Mouse (Mus musculus) embryonic facial prominence, embryonic 12.5 days (tissue): ENCODE data around the gene Rccd1. TPM values are rescaled to one million over a fixed set of nuclear protein-coding genes. Genes with fewer than 3 reads are reported as not detected.

Source experiments
- ATAC-seq: fragments of 200-750 bp; cut with Nextera tagmentation; 2 replicates; pipeline ENCODE4 v1.8.0; 2017; ENCODE audit not compliant: insufficient number of reproducible peaks, insufficient read depth, low FRiP score, low TSS enrichment
- H3K27ac ChIP-seq: fragments of 300-500 bp; sonication (generic); 2 replicates; pipeline ENCODE4 v1.5.1; 2016; ENCODE audit warnings: mild to moderate bottlenecking
- H3K27me3 ChIP-seq: fragments of 300-500 bp; sonication (generic); 2 replicates; pipeline ENCODE4 v1.6.1; 2016; ENCODE audit warnings: mild to moderate bottlenecking, moderate library complexity
- H3K36me3 ChIP-seq: fragments of 300-500 bp; sonication (generic); 2 replicates; pipeline ENCODE4 v1.6.1; 2016; ENCODE audit warnings: mild to moderate bottlenecking
- H3K4me1 ChIP-seq: fragments of 300-500 bp; sonication (generic); 2 replicates; pipeline ENCODE4 v1.6.1; 2016
- H3K4me2 ChIP-seq: fragments of 300-500 bp; sonication (generic); replicated peaks from 2 replicates; pipeline ENCODE4 v1.6.1; 2016; ENCODE audit warnings: mild to moderate bottlenecking, moderate library complexity
- H3K4me3 ChIP-seq: fragments of 300-500 bp; sonication (generic); 2 replicates; pipeline ENCODE4 v1.5.1; 2016; ENCODE audit warnings: mild to moderate bottlenecking
- H3K9ac ChIP-seq: fragments of 300-500 bp; sonication (generic); 2 replicates; pipeline ENCODE4 v1.6.1; 2016; ENCODE audit warnings: mild to moderate bottlenecking, moderate library complexity
- H3K9me3 ChIP-seq: fragments of 300-500 bp; sonication (generic); 2 replicates; pipeline ENCODE4 v1.6.1; 2016; ENCODE audit warnings: mild to moderate bottlenecking, moderate library complexity
- WGBS: fragments of 180-500 bp; shearing (Covaris S2); methylation state at CpG from one replicate; pipeline ENCODE4 v1.1.7; 2016; 5-methylcytosine and 5-hydroxymethylcytosine counted together
- polyA plus RNA-seq: library from polyadenylated mRNA; unstranded; fragments of >200 nt; fragmentation: Nextera tagmentation; extraction: Ambion mirVana; gene quantifications from 2 replicates; pipeline ENCODE4 v1.2.1, GENCODE M21; 2016

Gene Rccd1
- polyA plus RNA-seq, 1 experiment from 2014 or later, result 14.3 TPM

DNA sequence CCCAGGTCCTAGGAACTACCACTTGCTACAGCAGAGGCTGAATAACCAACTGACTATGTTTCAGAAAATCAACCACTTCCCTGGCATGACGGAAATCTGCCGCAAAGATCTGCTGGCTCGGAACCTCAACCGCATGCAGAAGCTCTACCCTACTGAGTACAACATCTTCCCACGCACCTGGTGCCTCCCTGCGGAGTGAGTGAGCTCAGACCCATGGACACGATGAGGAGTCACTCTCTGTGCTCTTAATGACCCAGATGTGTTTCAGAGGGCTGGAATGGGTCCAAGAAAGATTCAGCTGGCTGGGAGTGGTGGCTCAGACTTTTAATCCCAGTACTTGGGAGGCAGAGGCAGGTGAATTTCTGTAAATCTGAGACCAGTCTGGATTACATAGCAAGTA is 71.8 kb downstream of the Rccd1 start:
- Histone ChIP-seq H3K4me1 (no peaks in the 10 kb centered on the region), H3K4me2 (no peak overlapping the region), H3K9ac (no peak overlapping the region), H3K9me3 (no peaks in the 10 kb centered on the region), H3K4me3 (no peak overlapping the region), H3K27me3 (0 out of 2 replicates have a peak, but pooled peaks cover 12% of the 10 kb centered on the region), H3K27ac (no peak overlapping the region), H3K36me3 (no peaks in the 10 kb centered on the region)
- WGBS, result 82% methylated on average over 7 of the region's 7 CpGs
- ATAC-seq, result no peak

- ATAC-seq, result no peak
- no peak overlapping the region for H3K27ac ChIP-seq
- WGBS, result 65% methylated on average over 7 of the region's 7 CpGs
These were observed 77.4 kb downstream of the Rccd1 start for GRCm38 (mm10) chr7:80246859-80247258.

DNA sequence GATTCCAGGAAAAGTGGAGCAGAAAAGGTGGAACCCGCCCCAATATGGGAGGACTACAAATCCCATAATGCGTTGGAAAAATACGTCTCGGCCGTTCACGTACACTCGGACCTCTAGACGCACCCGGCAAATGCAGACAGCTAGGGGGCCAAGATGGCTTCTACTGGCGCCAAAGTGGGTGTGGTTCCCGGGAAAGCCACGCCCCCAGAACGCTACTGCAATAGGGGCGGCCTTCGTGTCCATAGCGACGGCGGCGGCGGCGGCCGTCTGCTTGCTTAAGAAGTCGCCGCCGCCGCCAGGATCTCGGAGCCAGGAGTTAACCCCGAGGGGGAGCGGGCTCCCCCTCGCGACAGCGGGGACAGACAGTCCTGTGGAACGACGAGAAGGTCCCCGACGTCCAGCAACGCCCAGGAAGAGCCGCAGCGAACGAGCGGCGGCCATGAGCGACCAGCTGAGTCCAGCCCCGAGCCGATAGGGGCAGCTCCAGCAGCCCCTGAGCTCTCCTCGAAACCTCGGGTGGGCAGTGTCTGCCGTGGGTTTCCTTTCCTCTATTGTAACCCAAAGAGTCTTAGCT is 78.0 kb downstream of the Rccd1 start, which contains the start of gene Ttll13:
Gene Ttll13, plus strand, starts transcription at position 229 of the 574 bp plus-strand sequence.
- Histone ChIP-seq H3K36me3 (no peaks in the 10 kb centered on the region), H3K27ac (peak within 1 kb of the TSS; percentile 65), H3K27me3 (no peaks in the 10 kb centered on the region), H3K4me2 (peak within 1 kb of the TSS; percentile 53), H3K9me3 (0 out of 2 replicates have a peak, but pooled peaks cover 4% of the 10 kb centered on the region), H3K9ac (peak within 1 kb of the TSS; percentile 68), H3K4me3 (peak within 1 kb of the TSS; percentile 55), H3K4me1 (no peaks in the 10 kb centered on the region)
- peak; percentile 95 for ATAC-seq
- under 1% methylated on average over 48 of the region's 48 CpGs for WGBS

More at GRCm38 (mm10) chr7:80246859-80247258, 77.4 kb downstream of the Rccd1 start:
- H3K4me3 ChIP-seq, result peak overlapping the region; percentile 55
- no peaks in the 10 kb centered on the region for H3K4me1 ChIP-seq
- H3K27me3 ChIP-seq, result no peaks in the 10 kb centered on the region
- H3K36me3 ChIP-seq, result no peaks in the 10 kb centered on the region
- no peak overlapping the region for H3K9ac ChIP-seq
- 0 out of 2 replicates have a peak, but pooled peaks cover 4% of the 10 kb centered on the region for H3K9me3 ChIP-seq
- peak overlapping the region; percentile 53 for H3K4me2 ChIP-seq

- Histone ChIP-seq H3K4me2 (no peak overlapping the region), H3K27me3 (no peaks in the 10 kb centered on the region), H3K9me3 (0 out of 2 replicates have a peak, but pooled peaks cover 4% of the 10 kb centered on the region), H3K36me3 (peaks cover 9% of the 10 kb centered on the region), H3K4me3 (no peak overlapping the region), H3K9ac (no peak overlapping the region), H3K4me1 (no peaks in the 10 kb centered on the region), H3K27ac (no peak overlapping the region)
- ATAC-seq, result no peak
- 90% methylated on average over 4 of the region's 4 CpGs for WGBS
These were observed 79.4 kb downstream of the Rccd1 start for GRCm38 (mm10) chr7:80244851-80245250.

Other genes starting within 250 kb of the Rccd1 start
- 495 and 498 TPM in 2 replicates for gene Idh2, start 209.1 kb downstream of the Rccd1 start, polyA plus RNA-seq
- 14.6 and 14.9 TPM in 2 replicates for gene Sema4b, start 137.6 kb downstream of the Rccd1 start, polyA plus RNA-seq
- 54.2 and 56.0 TPM in 2 replicates for gene Cib1, start 91.6 kb downstream of the Rccd1 start, polyA plus RNA-seq
- 3.7 and 4.0 TPM in 2 replicates for gene Gdpgp1, start 91.6 kb downstream of the Rccd1 start, polyA plus RNA-seq
- 0.59 and 1.2 TPM in 2 replicates for gene Ttll13, start 78.1 kb downstream of the Rccd1 start, polyA plus RNA-seq
- 56.2 and 59.6 TPM in 2 replicates for gene Ngrn, start 63.2 kb downstream of the Rccd1 start, polyA plus RNA-seq
- 14.5 and 14.9 TPM in 2 replicates for gene Vps33b, start 54.8 kb downstream of the Rccd1 start, polyA plus RNA-seq
- 133 and 136 TPM in 2 replicates for gene Prc1, start 30.0 kb downstream of the Rccd1 start, polyA plus RNA-seq
- 60.3 and 61.0 TPM in 2 replicates for gene Unc45a, start 16.6 kb upstream of the Rccd1 start, polyA plus RNA-seq
- 23.2 and 27.4 TPM in 2 replicates for gene Hddc3, start 18.6 kb upstream of the Rccd1 start, polyA plus RNA-seq
- 31.0 and 31.6 TPM in 2 replicates for gene Man2a2, start 46.9 kb upstream of the Rccd1 start, polyA plus RNA-seq
- 11.0 and 12.2 TPM in 2 replicates for gene Fes, start 63.5 kb upstream of the Rccd1 start, polyA plus RNA-seq
- 9.7 and 10.7 TPM in 2 replicates for gene Furin, start 81.0 kb upstream of the Rccd1 start, polyA plus RNA-seq
- gene Blm, start 210.7 kb upstream of the Rccd1 start, polyA plus RNA-seq, result 36.2 and 37.6 TPM in 2 replicates